Mouse (Mus musculus): Measurements from ENCODE around the gene Klhl26. TPM values are rescaled to one million over a fixed set of nuclear protein-coding genes. Genes with fewer than 3 reads are reported as not detected.

The Klhl26 gene
- polyA plus RNA-seq, 1 experiment = 10.9 TPM

DNA sequence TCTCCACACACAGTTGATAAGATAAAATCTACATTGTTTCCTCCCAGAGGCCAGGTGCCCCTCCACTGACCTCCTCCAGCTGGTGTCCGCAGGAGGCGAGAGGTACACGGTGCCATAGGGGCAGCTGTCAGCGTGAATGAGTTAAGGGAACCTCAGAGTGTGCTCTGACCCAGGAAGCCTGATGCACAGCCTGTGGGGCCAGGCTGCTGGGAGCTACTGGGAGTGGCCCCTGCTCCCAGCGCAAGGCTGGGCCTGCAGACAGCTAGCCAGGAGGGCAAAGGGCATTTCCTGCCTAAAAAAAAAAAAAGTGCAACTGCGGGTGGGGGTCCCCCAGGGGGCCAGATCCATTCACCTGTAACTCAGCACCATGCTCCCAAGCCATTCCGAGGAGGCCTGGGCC is 71.6 kb downstream of the Klhl26 start:
- Histone ChIP-seq H3K4me3 (ENCODE audit: insufficient read depth, low read length) (no peak overlapping the region), H3K4me1 (ENCODE audit: control insufficient read depth, insufficient read depth, low read length) (no peaks in the 10 kb centered on the region), H3K27ac (ENCODE audit: insufficient read depth, low read depth, low read length) (no peak overlapping the region)
- TF ChIP-seq POLR2A (IDR thresholded peaks at IDR 0.05; ENCODE audit: borderline replicate concordance, low read depth, low read length) (no peak), CTCF (IDR thresholded peaks at IDR 0.05; ENCODE audit: low read depth, low read length) (no peak)

DNA sequence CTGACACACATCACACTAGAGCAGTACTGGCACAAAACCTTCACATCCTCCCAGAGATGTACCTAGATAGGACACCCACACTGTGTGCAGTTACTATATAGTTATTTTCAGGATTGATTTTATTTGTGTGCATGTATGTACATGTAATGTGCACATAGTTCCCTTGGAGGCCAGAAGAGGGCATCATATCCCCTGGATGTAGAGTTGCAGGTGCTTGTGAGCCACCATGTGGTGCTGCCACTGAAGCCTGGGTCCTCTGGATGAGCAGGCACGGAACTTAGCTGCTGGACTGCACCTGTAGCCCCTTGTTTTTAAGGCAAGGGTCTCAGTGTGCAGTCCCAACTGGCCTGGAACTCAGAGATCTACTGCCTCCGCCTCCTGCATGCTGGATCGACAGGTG is 72.6 kb downstream of the Klhl26 start:
- Histone ChIP-seq H3K4me3 (ENCODE audit: insufficient read depth, low read length) (no peak overlapping the region), H3K4me1 (ENCODE audit: control insufficient read depth, insufficient read depth, low read length) (no peaks in the 10 kb centered on the region), H3K27ac (ENCODE audit: insufficient read depth, low read depth, low read length) (no peak overlapping the region)
- TF ChIP-seq CTCF (IDR thresholded peaks at IDR 0.05; ENCODE audit: low read depth, low read length) (no peak), POLR2A (IDR thresholded peaks at IDR 0.05; ENCODE audit: borderline replicate concordance, low read depth, low read length) (no peak)

Other genes with a start within 250 kb of the Klhl26 start
- 24.3 and 26.5 TPM in 2 replicates for gene Sugp2, start 242.7 kb downstream of the Klhl26 start, polyA plus RNA-seq (2012; ENCODE audit: insufficient read depth, insufficient read length, missing spikeins)
- gene Armc6, start 242.5 kb downstream of the Klhl26 start, polyA plus RNA-seq (2012; ENCODE audit: insufficient read depth, insufficient read length, missing spikeins) = 5.0 and 6.6 TPM in 2 replicates
- gene Homer3, start 194.1 kb downstream of the Klhl26 start, polyA plus RNA-seq (2012; ENCODE audit: insufficient read depth, insufficient read length, missing spikeins) = 27.4 and 29.3 TPM in 2 replicates
- 23.9 and 24.3 TPM in 2 replicates for gene Ddx49, start 174.5 kb downstream of the Klhl26 start, polyA plus RNA-seq (2012; ENCODE audit: insufficient read depth, insufficient read length, missing spikeins)
- gene Cope, start 174.4 kb downstream of the Klhl26 start, polyA plus RNA-seq (2012; ENCODE audit: insufficient read depth, insufficient read length, missing spikeins) = 119 and 139 TPM in 2 replicates
- not detected in 2 replicates for gene Cers1, start 161.2 kb downstream of the Klhl26 start, polyA plus RNA-seq (2012; ENCODE audit: insufficient read depth, insufficient read length, missing spikeins)
- gene Gdf1, start 147.2 kb downstream of the Klhl26 start, polyA plus RNA-seq (2012; ENCODE audit: insufficient read depth, insufficient read length, missing spikeins) = not detected in 2 replicates
- 30.6 and 31.6 TPM in 2 replicates for gene Upf1, start 123.7 kb downstream of the Klhl26 start, polyA plus RNA-seq (2012; ENCODE audit: insufficient read depth, insufficient read length, missing spikeins)
- gene Comp, start 103.4 kb downstream of the Klhl26 start, polyA plus RNA-seq (2012; ENCODE audit: insufficient read depth, insufficient read length, missing spikeins) = 1.1 and 1.2 TPM in 2 replicates
- gene Crtc1, start 37.4 kb downstream of the Klhl26 start, polyA plus RNA-seq (2012; ENCODE audit: insufficient read depth, insufficient read length, missing spikeins) = 8.4 and 8.9 TPM in 2 replicates
- not detected in 2 replicates for gene Tmem59l, start 10.4 kb upstream of the Klhl26 start, polyA plus RNA-seq (2012; ENCODE audit: insufficient read depth, insufficient read length, missing spikeins)
- gene Crlf1, start 16.2 kb upstream of the Klhl26 start, polyA plus RNA-seq (2012; ENCODE audit: insufficient read depth, insufficient read length, missing spikeins) = 0.97 and 1.0 TPM in 2 replicates
- 80.7 and 86.0 TPM in 2 replicates for gene Rex1bd, start 29.8 kb upstream of the Klhl26 start, polyA plus RNA-seq (2012; ENCODE audit: insufficient read depth, insufficient read length, missing spikeins)
- 825 and 873 TPM in 2 replicates for gene Uba52, start 33.8 kb upstream of the Klhl26 start, polyA plus RNA-seq (2012; ENCODE audit: insufficient read depth, insufficient read length, missing spikeins)
- 163 and 178 TPM in 2 replicates for gene Fkbp8, start 50.8 kb upstream of the Klhl26 start, polyA plus RNA-seq (2012; ENCODE audit: insufficient read depth, insufficient read length, missing spikeins)
- 82.2 and 82.3 TPM in 2 replicates for gene Kxd1, start 51.0 kb upstream of the Klhl26 start, polyA plus RNA-seq (2012; ENCODE audit: insufficient read depth, insufficient read length, missing spikeins)
- 17.1 TPM in 2 replicates for gene Ell, start 62.5 kb upstream of the Klhl26 start, polyA plus RNA-seq (2012; ENCODE audit: insufficient read depth, insufficient read length, missing spikeins)
- gene Isyna1, start 117.4 kb upstream of the Klhl26 start, polyA plus RNA-seq (2012; ENCODE audit: insufficient read depth, insufficient read length, missing spikeins) = 36.0 and 41.4 TPM in 2 replicates
- 106 and 123 TPM in 2 replicates for gene Ssbp4, start 131.9 kb upstream of the Klhl26 start, polyA plus RNA-seq (2012; ENCODE audit: insufficient read depth, insufficient read length, missing spikeins)
- 185 and 197 TPM in 2 replicates for gene Lrrc25, start 139.2 kb upstream of the Klhl26 start, polyA plus RNA-seq (2012; ENCODE audit: insufficient read depth, insufficient read length, missing spikeins)
- gene Gdf15, start 155.5 kb upstream of the Klhl26 start, polyA plus RNA-seq (2012; ENCODE audit: insufficient read depth, insufficient read length, missing spikeins) = 3.3 and 4.9 TPM in 2 replicates
- 33.0 and 35.2 TPM in 2 replicates for gene Pgpep1, start 183.4 kb upstream of the Klhl26 start, polyA plus RNA-seq (2012; ENCODE audit: insufficient read depth, insufficient read length, missing spikeins)
- gene Lsm4, start 196.3 kb upstream of the Klhl26 start, polyA plus RNA-seq (2012; ENCODE audit: insufficient read depth, insufficient read length, missing spikeins) = 62.3 and 65.9 TPM in 2 replicates
- gene Jund, start 222.0 kb upstream of the Klhl26 start, polyA plus RNA-seq (2012; ENCODE audit: insufficient read depth, insufficient read length, missing spikeins) = 102 and 111 TPM in 2 replicates
- gene Iqcn, start 226.5 kb upstream of the Klhl26 start, polyA plus RNA-seq (2012; ENCODE audit: insufficient read depth, insufficient read length, missing spikeins) = not detected in 2 replicates
- not detected in 2 replicates for gene Gm3336, start 241.6 kb upstream of the Klhl26 start, polyA plus RNA-seq (2012; ENCODE audit: insufficient read depth, insufficient read length, missing spikeins)
- not detected in 2 replicates for gene Pde4c, start 246.8 kb upstream of the Klhl26 start, polyA plus RNA-seq (2012; ENCODE audit: insufficient read depth, insufficient read length, missing spikeins)

Data from bone marrow macrophage, adult 2 months (primary cell).